Mouse (Mus musculus) gastrocnemius, postnatal 4 days (tissue): ENCODE data around the gene Slc30a1. TPM values are rescaled to one million over a fixed set of nuclear protein-coding genes. Genes with fewer than 3 reads are reported as not detected.
A peak's percentile ranks its signal among the peaks of the same experiment; 100 is the strongest.

Experiments
- DNase-seq, 2 experiments: peaks; one replicate each; pipeline ENCODE4 v3.0.0; 2021 to 2022; ENCODE audit warnings: low spot score in 2 of 2, mixed read lengths in 2 of 2
- total RNA-seq, 2 experiments: library from RNA; stranded (reverse); gene quantifications; 2 replicates each; pipeline ENCODE4 v1.2.3; 2021

Gene Slc30a1
- total RNA-seq, 2 experiments from 2014 or later = 7.6 to 9.3 TPM

DNA sequence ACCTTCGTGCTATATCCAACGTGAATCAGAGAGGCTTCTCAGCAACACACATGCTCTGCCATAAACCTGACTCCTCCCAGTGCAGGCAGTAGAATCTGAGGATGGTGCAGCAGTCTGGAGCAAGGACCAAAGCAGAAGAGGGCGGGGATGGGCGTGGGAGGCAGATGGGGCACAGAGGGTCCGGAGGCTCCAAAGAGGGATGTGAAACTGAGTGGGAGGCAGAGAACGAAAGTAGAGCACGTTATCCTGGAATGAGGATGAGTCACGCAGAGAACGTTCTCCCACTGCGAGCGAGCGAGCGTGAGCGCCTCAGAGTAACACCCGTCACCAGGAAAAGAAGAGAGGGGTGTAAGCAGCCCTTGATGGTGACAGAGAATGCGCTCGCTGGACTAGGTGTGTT lies 12.2 kb upstream of the Slc30a1 start:
- DNase-seq = no peak

DNA sequence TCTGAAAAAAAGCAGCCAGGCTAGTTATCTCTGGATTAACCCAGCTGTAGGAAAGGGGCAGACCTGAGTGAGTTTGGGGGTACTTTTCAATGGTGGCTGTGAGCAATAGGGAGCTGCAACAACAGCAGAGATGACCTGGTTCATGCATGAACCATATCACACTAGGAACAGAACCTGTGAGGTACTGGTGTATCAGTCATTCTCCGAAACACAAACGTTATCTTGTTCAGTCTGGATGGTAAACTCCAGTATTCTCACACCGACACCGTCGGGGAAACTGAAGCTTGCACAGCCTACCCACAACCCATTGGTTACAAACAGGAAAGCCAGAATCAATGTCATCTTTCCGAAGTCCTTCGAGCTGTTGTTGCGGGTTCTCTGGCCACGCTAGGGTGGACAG lies 11.7 kb upstream of the Slc30a1 start:
- DNase-seq = no peak

DNA sequence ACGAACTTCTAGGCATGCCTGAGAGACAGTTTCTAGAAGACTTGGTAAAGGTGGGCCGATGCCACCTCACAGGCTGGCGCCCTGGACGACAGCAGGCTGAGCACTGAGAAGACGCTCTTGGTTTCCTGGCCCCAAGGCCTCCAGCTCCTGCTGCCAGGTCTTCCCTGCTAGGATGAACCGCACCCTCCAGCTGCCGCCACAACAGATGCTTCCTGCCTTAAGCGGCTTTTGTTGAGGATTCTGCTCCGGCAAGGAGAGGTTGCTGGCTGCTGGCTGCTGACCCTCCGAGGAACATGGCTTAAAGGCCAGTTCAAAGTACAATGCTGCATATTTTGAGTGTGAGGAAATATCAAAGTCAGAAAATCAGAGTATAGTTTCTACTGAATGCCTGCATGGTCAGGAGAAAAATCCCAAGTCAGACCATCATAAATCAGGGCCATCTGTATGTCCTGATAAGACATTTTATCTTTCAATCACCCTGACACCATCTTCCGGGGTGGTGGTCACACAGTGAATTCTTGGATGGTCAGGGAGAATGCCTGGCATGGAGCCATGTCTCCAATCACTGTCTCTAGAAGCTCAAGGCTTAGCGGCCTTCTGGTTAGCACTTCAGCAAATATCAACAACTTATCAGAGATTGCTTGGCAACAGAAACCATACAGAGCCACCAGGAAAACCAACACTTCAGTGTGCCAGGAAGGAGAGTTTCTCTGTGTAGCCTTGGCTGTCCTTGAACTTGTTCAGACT lies 9.6 kb upstream of the Slc30a1 start:
- peak in 1 of 2 experiments; percentile 45 for DNase-seq

DNA sequence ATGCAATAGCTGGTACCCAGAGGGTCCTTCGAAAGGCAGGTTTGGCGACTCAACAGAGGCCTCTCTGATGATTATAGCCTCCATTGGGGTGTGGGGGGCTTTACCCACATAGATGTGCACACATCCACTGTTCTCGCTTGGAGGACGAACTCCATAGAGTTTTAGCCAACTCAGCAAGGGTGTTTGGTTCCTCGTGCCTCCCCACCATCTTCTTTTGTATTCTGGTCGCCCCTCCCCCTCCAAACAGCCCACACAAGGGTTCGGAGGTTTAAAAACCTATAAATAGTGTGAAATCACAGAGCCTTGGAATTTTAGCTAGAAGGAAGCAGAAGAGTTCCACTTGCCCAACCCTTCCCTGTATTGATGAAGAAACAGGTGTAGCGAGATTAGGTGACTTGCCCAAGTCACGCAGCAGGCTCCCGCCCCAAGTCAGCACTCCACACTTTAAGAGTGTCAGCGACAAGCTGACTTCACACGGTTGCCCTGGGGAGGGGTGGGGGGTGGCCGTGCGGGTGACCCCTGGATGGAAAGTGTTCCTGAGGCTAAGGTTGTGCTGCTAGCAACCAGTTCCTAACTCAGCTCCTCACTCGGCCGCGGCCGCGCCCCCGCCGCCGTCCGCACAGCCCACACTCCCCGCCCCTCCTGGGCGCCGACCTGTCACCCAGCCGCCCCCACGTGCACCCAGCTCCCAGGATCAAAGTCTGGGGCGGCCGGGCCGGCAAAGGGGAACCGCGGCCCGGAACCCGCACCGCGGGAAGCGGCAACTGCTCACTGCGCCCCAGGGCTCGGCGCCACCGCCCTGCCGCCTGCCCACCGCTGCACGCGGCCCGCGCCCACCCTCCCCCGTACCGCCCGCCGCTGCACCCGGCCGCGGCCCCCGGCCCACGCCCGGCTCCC lies 682 bp upstream of the Slc30a1 start:
- no peak for DNase-seq

DNA sequence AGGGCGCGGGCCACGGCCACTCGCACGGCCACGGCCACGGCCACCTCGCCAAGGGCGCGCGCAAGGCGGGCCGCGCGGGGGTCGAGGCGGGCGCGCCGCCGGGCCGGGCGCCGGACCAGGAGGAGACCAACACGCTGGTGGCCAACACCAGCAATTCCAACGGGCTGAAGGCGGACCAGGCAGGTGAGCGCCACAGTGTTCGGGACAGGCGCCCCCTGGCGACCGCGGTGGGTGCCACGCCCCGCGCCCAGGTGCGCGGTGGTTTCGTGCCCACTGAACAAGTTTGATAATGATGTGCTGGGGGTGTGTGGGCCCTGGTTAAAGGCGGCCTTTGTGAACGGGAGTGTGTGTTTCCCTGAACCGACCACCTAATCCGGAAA lies 854 bp downstream of the Slc30a1 start:
- peak; percentile 68 to 73 for DNase-seq

DNA sequence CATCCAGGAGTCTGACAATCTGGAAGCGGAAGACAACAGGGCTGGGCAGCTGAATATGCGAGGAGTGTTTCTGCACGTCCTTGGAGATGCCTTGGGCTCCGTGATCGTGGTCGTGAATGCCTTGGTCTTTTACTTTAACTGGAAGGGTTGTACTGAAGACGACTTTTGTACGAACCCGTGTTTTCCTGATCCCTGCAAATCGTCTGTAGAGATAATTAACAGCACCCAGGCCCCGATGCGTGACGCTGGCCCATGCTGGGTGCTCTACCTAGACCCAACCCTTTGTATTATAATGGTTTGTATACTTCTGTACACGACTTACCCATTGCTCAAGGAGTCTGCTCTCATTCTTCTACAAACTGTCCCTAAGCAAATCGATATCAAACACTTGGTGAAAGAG lies 2.3 kb downstream of the Slc30a1 start:
- no peak for DNase-seq

DNA sequence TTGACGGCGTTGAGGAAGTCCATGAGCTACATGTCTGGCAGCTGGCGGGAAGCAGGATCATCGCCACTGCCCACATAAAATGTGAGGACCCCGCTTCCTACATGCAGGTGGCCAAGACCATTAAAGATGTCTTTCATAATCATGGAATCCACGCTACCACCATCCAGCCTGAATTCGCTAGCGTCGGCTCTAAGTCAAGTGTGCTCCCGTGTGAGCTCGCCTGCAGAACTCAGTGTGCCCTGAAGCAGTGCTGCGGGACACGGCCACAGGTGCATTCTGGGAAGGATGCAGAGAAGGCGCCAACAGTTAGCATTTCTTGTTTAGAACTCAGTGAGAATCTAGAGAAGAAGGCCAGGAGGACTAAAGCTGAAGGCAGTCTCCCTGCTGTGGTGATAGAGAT lies 2.7 kb downstream of the Slc30a1 start:
- no peak for DNase-seq

DNA sequence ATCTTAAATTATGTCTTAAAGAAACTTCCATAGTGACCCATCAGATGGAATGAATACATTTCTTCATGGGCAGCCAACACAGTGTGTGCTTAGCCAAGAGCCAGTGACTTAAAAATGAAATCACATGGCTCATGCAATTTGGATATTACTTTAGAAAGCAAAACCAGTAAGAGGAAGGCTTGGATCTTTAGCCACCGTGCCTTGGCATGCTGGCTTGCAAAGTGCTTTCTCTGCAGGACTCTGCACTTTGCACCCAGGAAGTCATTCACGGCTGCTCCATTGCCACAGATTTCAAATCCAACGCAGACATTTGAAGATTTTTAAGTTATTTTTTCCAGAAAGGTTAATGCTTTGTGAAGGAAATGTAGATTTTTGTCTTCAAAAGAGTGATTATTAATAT lies 4.1 kb downstream of the Slc30a1 start:
- DNase-seq = no peak

DNA sequence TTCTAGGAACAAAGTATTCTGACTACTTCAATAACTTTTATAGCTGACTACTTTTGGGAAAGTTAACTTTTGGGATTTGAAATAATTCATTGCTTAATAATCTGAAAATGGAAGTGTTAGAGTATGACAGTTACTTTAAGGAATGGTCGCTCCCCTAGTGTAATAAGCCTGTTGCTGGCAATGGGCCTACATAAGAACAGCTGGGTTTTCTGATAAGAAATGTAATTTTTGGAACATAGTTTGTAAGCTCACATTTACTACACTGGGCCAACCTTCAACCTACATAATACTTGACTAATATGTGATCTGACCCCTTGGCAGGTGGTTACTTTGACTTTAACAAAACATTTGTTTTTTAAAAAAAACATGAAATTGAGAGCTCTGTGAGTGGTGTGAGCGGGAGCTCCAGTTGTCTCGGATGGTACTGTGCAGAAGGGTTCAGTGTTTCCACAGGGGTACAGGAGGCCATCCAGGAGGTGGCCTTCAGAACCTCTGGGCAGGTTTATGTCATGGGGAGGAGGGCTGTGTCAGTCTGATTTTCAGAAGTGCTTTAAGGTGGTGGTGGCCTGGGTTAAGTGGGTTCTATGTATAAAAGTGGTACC lies 4.6 kb downstream of the Slc30a1 start:
- DNase-seq = no peak

DNA sequence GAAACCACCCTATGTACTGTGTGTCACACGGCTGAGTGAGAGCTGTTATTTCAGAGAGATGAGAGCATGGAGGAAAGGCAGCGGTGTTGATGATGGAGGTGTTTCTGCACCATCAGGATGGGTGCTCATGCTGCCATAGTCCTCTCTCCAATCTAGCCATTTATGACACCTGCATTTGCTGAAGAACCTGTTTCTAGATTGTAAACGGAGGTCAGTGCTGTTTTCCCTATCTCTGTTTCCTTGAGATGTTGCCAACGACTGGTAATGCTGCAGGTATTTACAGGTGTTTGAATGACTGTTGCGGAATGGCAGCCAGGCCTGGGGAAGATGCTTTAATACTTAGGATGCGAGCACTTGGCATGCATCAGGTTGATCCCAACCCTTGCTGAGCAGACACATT lies 8.1 kb downstream of the Slc30a1 start:
- no peak for DNase-seq

DNA sequence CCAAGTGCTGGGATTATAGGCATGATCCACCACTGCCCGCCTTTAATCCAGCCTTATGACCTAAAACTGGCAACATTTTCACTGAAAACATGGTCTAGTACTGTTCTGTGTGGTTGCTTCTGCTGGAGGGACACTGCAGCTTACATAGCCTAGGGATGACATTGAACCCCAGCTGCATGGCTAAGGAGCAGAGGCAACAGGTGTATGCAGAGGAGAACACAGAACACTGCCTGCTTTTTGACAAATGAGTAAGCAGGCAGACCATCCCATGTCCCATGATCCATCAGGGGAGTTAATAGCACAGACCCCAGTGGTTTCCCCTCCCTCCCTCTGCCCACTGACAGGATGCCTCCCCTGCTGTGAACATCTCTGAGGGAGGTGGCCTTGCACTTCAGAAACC lies 9.0 kb downstream of the Slc30a1 start:
- no peak for DNase-seq

DNA sequence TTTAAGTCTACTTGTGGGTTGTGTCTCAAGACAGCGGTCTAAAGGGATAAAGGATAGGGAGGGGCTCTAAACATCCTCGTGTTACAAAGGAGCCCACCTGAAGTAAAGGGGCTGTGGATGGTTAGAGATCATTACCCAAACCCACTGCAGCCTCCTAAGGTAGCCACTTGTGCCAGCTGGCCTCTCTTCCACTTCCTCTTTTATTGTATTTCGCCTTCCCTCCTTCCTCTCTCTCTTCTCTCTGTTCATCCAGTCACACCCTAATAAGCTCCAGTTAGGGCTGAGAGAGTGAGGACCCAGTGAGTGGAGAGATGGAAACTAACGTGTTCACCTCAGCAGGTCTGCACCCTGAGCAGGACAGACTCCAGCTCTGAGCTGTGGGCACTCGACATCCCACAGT lies 10.3 kb downstream of the Slc30a1 start:
- DNase-seq = no peak

DNA sequence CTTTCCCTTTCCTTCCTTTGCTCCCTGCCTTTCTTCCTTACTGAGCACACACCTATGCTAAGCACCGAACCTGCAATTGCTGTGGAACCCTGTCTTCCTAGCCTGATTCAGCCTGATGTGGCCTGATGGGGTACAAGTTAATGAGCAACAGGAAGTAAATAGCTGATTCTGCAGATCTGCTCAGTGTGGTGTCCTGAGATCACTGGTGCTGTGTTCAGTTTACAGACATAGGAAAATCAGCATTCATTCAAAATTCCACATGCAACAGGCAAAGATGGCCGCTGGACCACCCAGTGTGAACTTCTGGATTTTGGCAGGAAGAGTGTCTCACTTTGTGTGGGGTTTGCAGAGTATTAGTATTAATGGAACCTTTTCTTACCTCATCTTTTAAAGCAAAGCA lies 12.8 kb downstream of the Slc30a1 start:
- DNase-seq = no peak

DNA sequence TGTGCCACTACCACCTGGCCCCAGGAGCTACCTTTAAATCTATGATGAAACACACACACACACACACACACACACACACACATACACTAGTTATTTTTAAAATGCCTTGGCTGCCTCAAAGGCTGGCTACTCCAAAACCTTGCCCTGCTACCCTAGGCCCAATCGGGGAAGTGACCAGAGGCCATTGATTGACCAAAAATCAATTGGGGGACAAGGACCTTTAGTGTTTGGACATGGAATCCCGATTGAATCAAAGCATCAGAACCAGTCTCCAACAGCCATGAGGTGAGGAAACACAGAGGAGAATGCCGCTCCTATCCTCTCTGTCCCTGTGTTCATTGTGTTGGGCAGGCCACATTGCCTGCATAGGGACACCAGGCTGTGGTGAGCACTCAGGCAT lies 15.1 kb downstream of the Slc30a1 start:
- DNase-seq = no peak

DNA sequence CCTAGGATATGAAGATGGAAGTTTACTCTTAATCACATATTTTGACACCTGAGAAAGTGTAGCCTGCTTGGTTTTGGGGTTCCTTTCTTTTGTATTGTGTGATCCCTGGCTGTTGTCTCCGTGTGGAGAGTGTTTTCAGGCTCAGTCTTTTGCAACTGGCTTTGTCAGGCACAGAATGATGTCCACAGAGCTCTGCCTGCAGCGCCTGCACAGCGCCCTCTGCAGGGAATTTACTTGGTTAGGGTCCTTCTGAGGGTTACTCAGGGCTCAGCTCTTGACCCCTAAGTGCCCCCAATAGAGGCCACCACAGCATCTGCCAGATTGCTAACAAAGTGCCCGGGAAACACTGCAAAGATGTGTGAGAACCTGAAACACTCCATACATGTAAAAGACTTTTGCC lies 18.9 kb downstream of the Slc30a1 start:
- no peak for DNase-seq

DNA sequence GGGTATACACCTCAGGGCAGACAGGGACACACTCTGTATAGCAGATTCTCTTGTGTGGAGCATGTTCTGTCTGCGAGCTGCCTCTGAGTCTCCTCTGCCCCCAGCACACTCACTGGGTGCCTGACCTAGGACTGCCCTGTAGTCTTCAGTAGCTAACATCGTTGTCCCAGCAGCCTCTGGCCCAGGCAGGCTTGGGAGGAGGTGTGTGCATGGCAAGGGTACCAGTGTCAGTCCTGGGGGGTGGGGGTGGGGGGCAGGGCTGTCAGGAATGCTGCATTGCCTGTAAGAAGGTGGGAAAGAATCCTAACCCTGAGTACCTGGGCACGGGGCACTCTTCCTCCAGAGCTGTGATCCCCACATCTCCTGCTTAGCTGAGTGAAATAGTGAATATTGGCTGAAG lies 20.1 kb downstream of the Slc30a1 start:
- DNase-seq = no peak

DNA sequence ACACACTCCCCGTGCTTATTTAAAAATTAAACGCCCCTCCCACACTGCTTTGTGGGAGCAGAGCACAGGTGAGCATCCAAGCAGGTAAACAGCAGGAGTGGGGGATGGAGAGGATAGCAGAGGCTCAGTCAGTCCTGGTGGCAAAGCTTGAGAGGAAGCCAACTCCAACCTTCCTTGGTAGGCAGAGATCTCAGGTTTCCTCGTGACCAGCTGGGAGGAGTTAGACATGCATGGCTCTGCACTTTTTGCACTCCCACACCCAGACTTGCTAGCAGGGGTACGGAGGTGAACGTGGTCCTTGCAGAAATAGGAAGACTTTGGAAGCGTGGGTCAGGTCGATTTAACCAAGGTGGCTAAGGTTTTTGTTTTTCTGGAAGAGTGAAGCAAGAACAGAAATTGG lies 21.8 kb downstream of the Slc30a1 start:
- DNase-seq = no peak

DNA sequence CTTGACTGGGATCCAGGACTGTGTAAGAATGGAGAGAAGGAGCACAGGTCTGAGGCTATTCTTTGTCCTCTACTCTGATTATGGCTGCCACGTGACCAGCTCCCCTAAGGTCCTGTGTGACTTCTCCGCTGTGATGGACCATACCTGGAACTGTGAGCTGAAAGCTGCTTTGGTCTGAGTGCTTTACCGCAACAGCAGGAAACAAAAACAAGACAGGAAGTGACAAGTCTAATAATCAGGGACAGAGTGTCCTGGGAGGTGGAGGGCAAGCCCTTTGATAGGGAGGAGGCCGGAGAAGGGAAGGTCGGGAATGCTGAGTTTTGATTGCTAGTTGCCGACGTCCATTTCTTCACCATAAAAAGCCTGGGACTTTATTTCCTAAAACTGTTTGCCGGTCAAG lies 22.5 kb downstream of the Slc30a1 start:
- no peak for DNase-seq

DNA sequence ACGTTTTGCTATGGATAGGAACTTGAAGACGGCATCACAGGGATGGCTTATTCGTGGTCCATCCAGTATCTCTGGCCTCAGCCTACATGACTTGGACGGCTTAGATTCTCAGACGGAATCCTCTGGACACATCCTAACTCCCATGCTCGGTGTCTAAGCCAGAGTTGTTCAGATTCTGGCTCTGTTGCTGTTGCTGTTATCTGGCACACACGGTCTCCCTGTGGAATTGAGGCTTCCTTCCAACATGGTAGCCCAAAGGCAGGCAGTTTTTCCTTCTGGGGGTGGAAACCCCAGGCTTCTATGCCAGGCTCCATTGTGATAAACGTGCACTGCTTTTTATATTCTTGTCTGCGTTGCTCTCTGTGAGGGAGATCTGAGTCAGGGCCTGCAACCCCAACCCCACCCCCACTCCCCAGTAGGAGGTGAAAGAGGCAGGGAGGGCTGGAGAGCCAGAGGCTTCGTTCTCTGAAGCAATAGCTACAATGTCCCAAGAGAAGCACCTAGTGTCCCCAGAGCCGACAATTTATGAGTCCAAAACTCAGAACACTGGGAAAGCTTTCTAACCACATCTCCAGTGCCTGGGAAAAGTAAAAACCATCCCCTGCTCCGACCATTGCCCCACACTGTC lies 23.4 kb downstream of the Slc30a1 start:
- peak in 1 of 2 experiments; percentile 30 for DNase-seq

DNA sequence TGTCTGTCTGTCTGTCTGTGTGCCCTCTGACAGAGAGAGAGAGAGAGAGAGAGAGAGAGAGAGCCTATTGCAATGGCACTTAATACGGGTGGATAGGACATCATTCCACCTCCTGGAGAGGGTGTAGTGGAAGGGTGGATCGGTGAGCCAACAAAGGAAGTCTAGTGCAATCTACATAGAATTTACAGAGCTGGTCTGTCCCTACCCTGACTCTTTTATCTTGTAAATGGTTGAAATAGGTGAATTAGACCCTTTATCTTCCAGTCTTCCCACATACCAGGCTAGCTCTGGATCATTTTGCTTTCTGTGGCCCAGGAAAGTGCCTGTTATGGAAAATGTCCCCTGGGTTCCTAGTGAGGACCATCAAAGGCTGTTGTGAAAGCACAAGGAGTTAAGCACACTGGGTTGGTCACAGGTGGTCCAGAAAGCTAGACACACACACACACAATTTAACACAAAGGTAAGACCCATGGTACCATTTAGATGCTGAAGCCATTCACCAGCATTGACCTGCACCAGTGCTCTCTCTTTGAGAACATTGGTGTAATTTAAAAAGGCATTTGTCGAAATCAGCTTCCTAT lies 24.0 kb downstream of the Slc30a1 start:
- no peak for DNase-seq

DNA sequence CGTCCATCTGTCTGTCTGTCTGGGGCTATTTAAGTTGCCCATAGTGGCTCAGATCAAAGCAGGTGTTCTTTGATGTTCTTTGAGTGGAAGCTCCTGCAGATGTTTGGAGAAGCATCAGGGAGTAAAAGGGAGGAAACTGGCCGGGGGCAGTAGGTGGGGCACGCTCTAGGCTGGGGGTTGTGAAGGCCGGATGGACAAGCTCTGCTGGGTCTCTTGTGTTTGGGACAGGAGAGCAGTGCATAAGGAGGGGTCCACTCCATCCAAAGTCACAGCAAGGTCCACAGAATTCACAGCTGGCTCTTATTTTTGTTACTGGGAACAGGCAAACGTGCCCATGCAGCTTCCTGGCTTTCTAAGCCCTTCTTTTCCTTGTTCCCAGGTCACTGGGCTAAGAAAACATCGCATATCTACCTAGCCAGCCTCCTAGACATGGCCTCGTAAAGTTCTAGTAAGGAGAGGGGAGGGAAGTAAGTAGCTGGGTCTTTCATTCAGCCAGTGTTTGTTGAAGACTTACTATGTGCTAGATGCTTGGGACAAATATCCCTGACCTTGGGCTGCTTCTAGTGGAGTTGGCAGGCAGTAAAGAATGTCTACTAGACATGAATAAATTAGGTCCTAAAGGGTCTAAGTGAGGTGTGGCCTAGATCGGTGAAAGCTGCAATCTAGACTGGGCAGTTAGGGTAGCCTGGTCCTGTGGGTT lies 25.9 kb downstream of the Slc30a1 start:
- DNase-seq = no peak
